Mouse (Mus musculus): ENCODE results near the gene Tekt3.

Gene Tekt3

DNA sequence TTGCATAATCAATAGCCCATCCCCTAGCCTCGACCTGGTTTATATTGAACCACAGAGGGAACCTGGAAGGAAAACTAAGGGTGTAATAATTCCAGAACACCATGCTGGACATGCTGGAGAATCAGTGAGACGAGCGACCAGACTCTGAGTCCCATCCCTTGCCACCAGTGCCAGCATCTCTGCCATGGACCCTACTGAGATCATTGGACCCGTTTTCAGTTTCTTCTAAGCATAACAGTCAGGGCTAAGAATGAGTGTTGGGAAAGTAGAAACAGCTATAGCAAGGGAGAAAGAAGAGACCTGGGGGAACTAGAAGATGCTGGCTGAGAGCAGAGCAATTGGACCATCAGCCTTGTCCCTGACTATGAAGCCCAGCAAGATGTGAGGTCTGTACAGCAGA lies 66.1 kb downstream of the Tekt3 start:
- DNase-seq, result no peak

DNA sequence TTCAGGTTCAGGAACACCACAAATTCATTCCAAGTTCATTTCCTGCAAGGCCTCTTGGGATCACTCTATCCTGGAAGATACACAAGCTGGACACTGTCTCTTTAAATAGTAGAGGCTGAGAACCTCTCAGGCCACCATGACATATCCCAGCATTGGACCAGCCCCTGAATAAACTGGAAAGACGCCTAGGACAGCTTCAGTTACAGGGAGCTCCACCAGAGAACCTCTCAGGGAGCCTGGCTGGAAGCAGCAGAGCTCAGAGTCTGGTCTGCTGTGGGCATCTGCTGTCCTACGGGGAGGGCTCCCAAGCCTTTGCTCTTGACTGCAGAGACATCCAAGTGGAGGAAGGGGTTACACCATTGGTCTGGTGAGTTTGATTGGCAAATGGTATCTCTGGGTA lies 67.3 kb downstream of the Tekt3 start, which contains the start of gene Pmp22:
Gene Pmp22, plus strand, starts transcription at position 199 of the 400 bp plus-strand sequence.
- peak; percentile 52 for DNase-seq

DNA sequence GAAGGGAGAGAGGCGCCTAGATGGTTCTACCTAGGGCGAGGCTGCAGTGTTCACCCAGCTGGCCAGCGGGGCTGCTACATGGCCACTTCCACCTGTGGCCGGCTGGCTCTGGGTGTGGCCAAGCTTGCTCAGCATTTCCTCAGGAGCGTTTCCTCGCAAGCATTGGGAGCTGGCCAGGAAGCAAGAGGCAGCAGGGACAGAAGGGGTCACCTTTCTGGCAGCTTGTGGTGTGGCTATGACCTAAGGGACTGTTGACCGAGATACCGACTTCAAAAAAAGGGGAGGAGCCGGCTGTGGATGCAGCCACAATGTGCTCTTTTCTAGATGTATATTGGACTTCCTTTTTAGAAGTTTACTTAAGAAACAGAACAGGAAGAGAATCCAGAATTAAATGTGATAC lies 67.9 kb downstream of the Tekt3 start:
- DNase-seq, result peak; percentile 75

DNA sequence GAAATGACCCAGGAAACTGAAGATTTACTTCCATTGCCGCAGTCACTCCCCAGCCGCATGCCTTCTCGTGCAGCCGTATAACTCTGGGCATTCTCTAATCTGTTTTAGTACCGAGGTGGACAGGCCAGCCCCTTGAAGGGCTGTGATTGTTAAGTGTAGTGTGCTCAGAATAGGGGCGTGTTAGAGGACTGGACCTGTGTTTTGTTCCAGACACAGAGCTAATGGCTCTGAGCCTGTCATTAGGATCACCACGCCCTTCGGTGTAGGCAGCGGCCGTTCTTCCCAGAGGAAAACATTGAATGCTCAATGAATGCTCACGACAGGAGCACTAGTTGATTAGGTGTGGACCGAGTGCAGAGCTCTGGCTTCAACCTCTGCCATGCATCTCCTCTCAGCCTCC lies 68.4 kb downstream of the Tekt3 start:
- DNase-seq, result peak; percentile 42

DNA sequence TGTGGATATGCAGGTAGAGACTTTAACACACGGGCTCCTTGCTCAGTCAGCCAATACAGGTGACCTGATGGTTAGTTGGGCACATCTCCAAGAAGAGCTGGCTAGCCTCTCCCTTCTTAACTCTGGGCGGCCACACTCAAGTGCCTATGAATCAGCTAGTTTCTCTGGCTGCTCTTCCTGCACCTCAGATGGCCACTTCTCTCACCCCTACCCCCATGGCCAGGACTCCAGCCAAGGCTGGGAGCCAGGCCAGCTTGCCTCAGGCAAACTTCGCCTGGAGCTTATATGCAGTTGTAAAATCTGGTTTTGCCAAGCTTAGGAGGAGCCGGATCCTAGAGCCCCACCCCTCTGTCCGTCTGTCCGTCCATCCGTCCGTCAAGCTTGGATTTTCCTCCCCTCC lies 69.0 kb downstream of the Tekt3 start:
- DNase-seq, result peak; percentile 90

DNA sequence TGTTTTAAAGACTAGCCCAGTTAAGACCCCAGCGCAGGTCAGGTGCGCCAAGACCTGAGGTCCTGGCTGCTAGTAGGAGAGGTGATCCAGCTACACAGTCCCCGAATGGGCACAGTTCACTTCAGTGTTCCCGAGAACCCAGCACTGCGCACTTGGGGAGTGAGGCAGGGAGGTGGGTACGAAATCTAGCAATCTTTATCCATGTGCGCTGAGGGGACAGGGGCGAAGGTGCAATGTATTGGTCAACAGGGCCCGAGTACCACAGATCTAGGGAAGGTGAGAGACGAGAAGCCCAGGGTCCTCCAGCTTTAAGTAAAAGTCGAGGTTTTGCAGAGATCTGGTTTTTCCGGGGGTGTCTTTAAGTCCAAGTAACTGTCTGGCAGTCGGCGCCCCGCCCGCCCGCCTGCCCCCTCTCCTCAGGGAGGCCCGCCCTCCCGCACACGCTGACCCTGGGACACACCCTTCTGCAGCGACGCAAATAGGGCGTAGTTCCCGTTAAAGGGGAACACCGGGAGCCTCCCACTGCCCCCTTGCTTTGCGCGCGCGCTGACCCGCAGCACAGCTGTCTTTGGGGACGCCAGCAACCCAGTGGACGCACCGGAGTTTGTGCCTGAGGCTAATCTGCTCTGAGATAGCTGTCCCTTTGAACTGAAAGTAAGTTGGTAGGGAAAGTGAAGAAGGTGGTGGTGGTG lies 69.7 kb downstream of the Tekt3 start:
- DNase-seq, result peak; percentile 91

DNA sequence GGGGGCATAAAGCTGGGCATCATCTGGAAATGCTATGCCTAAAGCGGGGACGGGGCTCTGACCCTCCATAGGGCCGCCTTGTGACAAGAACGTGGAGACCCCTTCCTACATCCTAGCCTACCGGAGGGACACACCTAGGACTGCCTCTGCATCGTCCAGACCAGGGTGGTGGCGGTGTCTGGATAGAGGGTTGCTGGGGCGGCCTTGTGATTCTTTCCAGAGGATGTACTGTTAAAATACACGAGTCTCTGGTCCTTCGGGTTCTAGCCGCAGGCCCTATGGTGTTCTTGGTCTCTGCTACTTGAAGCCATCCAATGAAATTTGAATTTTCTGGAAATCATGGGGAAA lies 70.2 kb downstream of the Tekt3 start:
- DNase-seq, result peak; percentile 36

DNA sequence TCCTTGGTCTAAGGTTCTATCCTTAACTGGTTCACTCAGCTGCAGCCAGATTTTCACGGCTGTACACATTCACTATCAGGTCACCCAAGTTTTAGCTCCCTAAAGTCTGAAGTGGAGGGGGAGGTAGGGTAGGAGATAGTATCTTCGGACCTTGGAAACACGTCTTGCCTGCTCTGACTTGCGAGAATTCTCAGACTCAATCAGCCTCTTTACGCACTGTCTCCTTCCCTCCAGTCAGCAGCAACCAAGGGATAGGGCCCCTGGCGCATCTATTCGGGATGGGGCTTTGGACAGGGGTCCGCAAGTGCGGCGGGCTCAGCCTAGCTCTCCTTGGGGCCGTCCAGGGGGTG lies 70.7 kb downstream of the Tekt3 start:
- no peak for DNase-seq

DNA sequence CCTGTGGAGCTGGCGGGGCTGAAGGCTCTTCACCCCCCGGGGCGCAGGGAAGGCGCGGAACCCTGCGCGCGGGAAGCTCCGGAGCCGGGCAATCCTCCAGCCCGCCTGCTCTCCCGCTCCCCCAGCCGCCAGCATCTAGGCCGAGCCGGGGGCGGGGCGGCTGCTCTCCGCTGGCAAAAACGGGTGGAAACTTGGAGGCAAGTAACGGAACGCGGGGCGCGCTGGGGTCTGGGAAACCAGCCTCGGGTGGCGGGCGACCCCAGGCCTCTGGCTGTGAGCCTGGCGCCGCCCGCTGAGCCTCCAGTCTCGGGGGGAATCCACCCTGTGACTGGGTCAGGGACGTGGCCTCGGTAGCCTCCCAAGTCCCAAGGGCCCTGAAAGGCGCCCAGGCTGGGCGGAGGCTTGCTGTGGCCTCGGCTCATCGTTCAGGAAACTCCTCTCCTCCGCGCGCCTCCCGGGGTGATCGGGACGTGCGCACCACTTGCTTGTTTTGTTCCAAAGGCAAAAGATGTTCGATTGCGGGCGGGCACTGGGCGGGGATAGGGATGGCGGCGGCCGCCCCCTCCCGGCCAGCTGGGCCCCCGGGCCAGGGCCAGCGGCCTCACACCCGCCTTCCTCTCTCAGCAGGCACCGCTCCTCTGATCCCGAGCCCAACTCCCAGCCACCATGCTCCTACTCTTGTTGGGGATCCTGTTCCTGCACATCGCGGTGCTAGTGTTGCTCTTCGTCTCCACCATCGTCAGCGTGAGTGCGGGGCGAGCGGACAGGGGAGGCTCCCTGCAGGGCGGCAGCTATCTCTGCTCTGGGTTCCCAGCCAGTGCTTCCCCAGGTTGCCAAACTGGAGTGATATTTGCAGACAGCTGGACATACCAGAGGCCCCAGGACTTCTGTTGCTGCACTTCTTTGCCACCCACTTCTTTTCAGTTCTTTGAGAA lies 71.3 kb downstream of the Tekt3 start:
- peak; percentile 91 for DNase-seq

DNA sequence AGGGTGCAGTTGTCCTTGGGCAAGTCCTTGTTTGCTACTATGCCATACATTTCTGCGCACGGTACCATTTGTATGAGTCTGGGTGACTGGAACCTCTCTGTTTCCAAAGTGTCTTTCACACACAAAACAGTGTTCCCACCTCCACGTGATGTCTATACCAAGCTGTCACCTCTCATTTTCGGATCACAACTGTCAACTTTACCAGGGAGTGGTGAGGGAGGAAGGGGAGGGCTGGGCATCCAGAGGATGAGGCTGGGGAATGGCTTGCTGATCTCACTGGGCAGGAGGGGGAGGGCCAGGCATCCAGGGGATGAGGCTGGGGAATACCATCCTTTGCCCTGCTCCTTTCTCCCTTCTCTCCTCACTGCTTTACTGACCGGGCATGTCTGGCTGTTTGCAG lies 72.6 kb downstream of the Tekt3 start:
- peak; percentile 30 for DNase-seq

DNA sequence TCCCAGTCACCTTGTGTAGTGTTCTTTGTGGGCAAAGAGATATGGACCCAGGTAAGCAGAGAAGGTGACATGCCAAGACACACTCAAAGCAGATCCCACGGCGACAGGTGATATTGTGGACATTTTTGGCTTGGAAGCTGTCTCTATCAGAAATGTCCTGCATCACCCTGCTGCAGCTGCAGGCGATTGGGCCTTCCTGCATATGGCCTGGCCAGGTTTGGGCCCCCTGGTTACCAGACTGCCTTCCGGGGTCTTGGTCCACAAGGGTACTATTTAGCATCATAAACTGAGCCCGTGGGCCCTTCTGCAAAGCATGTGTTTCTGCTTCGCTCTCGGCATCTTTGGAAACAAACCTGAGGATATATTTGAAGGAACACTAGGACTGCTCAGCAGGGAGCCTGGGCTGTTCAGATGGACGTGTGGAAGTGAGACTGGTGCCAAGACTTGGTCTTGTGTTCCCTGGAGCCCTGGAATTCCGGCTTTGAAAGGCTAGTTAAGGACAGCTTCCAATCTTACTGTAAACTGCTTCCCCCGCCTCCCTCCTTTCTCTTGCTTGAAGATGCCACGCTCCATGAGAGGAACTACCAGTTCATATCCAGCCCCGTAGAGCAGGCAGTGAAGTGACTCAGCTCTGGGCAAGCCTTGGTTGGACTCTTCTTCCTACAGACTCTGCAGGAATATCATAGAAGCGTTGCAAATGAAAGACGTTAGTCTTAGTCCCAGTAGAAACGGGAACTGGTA lies 73.5 kb downstream of the Tekt3 start:
- peak; percentile 63 for DNase-seq

DNA sequence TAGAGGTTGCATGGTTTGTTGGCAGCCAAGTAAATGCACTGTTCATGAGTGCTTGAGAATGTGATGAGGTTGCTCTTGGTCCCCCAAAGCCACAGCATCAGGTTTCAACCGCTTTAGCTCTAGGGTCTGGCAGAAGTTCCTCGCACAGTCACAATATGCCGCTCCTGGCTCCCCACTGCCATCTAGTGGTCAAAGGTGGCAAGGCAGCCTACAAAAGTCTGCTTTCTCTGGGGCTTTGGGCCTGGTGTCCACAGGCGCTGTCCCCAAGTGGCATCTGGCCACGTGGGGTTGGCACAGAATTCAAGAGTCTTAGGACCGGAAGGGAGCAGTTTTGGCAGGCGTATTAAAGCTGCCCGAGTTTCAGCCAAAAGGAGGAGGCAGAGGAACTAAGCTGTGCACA lies 74.2 kb downstream of the Tekt3 start:
- DNase-seq, result peak; percentile 98

DNA sequence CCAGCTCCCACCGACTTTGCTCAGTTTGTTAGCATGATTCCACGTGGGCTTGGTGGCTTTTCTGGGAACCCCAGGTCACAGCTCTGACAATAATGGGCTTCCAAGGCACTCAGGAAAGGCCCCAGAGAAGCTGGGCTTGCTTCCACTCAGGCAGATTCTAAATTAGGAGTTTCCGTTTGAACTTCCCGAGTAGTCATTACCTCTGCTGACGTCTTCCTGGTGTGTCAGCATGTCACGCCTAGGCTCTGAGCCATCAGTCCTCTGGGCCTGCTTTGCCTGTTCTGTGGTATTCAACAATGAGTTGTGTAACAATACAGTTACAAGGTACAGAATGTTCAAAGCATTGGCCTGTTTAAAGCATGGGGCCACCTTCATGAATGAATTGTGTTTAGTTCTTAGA lies 74.8 kb downstream of the Tekt3 start:
- peak; percentile 86 for DNase-seq

DNA sequence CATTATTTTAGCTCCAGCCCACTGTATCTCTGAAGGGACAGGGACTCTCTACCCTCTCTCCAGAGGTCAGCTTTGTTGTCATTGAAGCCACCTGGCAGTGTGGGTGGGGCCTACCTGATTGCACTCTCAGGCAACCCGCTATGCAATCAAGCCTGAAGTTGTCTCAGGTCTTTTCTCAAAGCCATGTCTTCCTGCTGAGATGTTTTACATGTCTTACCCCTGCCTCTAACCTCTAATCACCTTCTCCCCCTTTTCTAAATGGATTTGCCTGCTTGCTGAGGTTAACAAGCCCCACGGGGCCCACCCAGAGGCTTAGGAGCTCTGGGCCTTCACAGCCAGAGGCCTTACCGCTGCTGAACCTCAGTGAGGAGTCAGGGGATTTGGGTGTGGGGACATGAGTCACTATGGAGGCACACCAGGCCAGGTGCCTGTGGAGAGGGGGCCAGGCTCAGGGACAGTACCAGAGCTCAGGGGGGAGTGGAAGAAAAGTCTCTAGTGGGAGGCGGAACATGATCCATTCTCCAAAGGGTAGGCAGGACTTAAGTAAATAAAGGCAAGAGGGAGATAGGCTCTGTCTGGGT lies 75.5 kb downstream of the Tekt3 start:
- no peak for DNase-seq

DNA sequence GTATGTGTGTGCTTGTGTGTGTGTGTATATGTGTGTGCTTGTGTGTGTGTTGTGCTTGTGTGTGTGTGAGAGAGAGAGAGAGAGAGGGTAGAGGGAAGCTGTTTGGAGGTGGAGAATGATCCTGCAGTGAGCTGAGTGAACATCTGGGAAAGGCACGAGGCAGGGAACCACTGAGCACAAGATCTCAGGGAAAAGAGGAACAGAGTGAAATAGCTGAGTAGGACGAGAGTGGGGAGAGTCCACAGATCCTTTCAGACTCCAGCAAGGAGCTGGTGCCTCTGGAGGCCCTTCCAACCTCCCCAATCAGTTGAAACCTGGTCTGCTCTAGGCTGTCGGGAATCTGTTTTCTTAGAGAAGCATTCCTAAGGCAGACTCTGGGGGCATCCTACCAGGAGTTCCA lies 77.3 kb downstream of the Tekt3 start:
- no peak for DNase-seq

DNA sequence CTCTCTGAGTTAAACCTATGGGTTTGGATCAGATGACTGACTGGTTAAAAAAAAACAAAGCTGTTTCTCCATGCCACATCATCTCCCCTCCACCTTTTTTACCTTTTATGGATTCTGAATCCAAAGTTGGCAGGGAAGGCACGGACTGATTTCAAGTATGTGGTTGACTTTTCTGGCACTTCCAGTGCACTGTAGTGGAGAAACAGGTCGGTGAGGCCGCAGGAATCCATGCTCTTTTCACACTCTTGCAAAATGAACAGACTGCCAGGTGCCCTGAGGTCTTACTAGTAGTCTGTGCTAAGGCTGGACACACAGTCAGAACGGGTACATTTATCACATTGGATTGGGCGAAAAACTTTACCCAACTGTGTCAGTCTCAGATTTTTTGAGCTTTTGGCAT lies 80.9 kb downstream of the Tekt3 start:
- no peak for DNase-seq

DNA sequence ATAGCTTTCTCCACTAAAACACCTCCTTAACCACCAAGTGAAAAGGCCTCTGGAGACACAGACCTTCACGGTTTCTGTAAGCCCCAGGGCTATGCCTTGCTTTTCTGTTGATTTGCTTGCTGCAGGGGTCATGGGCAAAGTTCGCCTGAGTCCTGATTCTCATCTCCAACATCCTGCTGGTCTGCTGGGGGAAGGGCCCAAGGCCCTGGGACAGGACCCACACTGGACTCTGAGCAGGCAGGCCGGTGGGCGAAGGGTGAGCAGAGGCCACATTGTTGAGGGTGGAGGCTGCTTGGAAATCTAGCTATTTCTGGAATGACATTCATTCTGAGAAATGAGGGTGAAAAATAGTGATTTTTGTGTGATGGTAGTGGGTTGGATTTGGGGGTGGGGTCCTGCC lies 81.4 kb downstream of the Tekt3 start:
- no peak for DNase-seq

DNA sequence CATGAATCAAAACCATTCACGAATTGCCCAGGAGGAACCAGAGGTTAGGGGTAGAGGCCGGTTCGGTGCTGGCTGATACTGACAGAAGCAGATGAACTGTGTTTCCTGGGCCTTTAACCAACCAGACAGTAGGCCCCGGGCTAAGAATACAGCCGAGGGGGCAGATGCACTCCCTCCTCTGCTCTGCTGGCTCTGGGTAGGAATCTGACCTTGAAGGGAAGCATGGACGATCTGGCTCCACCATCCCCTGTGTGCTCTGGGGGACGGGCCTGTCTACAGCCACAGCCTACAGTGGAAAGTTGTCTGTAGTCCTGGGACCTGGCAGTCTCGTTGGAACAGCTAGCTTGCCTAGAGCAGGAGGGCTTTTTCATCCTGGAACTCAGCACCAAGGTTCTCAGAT lies 82.0 kb downstream of the Tekt3 start:
- DNase-seq, result no peak

Data from lung, postnatal 10 days (tissue).